Comparison of ENCODE assay signal across 8 mouse cellular contexts in the genomic region with DNA sequence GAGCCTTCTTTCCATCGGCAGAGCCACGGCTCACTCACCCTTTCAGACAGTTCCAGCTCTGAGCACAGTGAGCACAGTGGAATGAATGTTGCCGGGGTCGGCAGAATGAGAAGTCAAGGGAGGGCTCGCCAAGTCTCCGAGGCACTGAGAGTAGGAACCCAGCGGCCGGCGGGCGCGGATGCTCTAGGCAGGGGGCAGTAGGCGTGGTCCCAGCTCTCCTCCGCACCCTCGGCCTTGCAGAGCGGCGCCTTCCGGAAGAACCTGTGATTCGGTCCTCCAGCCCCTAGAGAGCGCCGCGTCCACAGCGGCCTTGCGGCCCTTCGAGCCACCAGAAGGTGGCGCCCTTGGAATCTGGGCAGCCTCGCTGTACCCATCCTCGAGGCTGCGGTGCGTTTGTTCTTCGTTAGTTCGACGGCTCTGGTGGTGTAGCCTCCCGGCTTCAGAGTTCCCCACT. TPM values are rescaled to one million over a fixed set of nuclear protein-coding genes. Genes with fewer than 3 reads are reported as not detected.
DNase-seq lines count a peak whose midpoint lies in the region; ATAC-seq and TF ChIP-seq lines count a peak whose summit lies in the region.
"Had no signal": no experiment of that assay in that cellular context is flagged by ENCODE, and none has a peak within 500 bp of the region (broad histone marks: within the 10 kb centered on the region; RNA-seq: fewer than 3 reads in every experiment).

No protein-coding gene starts in this region.

- DNase-seq in thymus, postnatal 14 days = peak; percentile 22
- DNase-seq in thymus, adult 18-20 months = no peak
- peak; percentile 61 for DNase-seq in embryo, embryonic 9.5 days (ENCODE audit: extremely low spot score)
- peak; percentile 52 for DNase-seq in hindbrain, embryonic 10.5 days (ENCODE audit: low spot score)
- peak; percentile 72 for DNase-seq in lung, embryonic 14.5 days
- DNase-seq in layer of hippocampus, postnatal 36 days = no peak

- TF ChIP-seq CTCF in lung, embryonic 14.5 days (IDR thresholded peaks at IDR 0.05; ENCODE audit: low read depth) = peak; percentile 78

- H3K27ac ChIP-seq in hindbrain, embryonic 10.5 days = peak overlapping the region; percentile 64
- H3K27ac ChIP-seq in lung, embryonic 14.5 days (ENCODE audit: low read depth) = no peak overlapping the region
- H3K27ac ChIP-seq in neural tube, embryonic 15.5 days (replicated peaks) = no peak overlapping the region

- peak overlapping the region; percentile 53 for H3K4me2 ChIP-seq in lung, embryonic 14.5 days
- H3K4me2 ChIP-seq in neural tube, embryonic 15.5 days = peak overlapping the region; percentile 49

- peak; percentile 39; the same call in 1 of the 2 replicates for ATAC-seq in lung, embryonic 14.5 days (ENCODE audit: insufficient read depth)
- ATAC-seq in neural tube, embryonic 15.5 days (ENCODE audit: low FRiP score) = peak; percentile 33; the same call in 1 of the 2 replicates

- no peak overlapping the region for H3K9ac ChIP-seq in lung, embryonic 14.5 days
- 0 out of 2 replicates have a peak overlapping the region, but pooled peaks have one; percentile 5 for H3K9ac ChIP-seq in neural tube, embryonic 15.5 days (replicated peaks)

- WGBS in hindbrain, embryonic 10.5 days = 26% methylated on average over 33 of the region's 33 CpGs
- WGBS in lung, embryonic 14.5 days = 29% methylated on average over 33 of the region's 33 CpGs
- 23% methylated on average over 33 of the region's 33 CpGs for WGBS in neural tube, embryonic 15.5 days

- peaks cover 8% of the 10 kb centered on the region for H3K9me3 ChIP-seq in hindbrain, embryonic 10.5 days
- no peaks in the 10 kb centered on the region for H3K9me3 ChIP-seq in lung, embryonic 14.5 days (ENCODE audit: low read depth, low read length)
- H3K9me3 ChIP-seq in neural tube, embryonic 15.5 days (replicated peaks) = no peaks in the 10 kb centered on the region

- 0 out of 2 replicates have a peak, but pooled peaks cover 4% of the 10 kb centered on the region for H3K36me3 ChIP-seq in hindbrain, embryonic 10.5 days
- H3K36me3 ChIP-seq in lung, embryonic 14.5 days (ENCODE audit: insufficient read depth) = peaks cover 8% of the 10 kb centered on the region; the same call in 1 of the 2 replicates
- H3K36me3 ChIP-seq in neural tube, embryonic 15.5 days = peaks cover 3% of the 10 kb centered on the region; the same call in 1 of the 2 replicates

- peaks cover 23% of the 10 kb centered on the region for H3K4me1 ChIP-seq in hindbrain, embryonic 10.5 days (replicated peaks)
- H3K4me1 ChIP-seq in lung, embryonic 14.5 days (ENCODE audit: insufficient read depth) = peaks cover 13% of the 10 kb centered on the region
- peaks cover 14% of the 10 kb centered on the region; the same call in 1 of the 2 replicates for H3K4me1 ChIP-seq in neural tube, embryonic 15.5 days

- H3K4me3 ChIP-seq in hindbrain, embryonic 10.5 days = peak overlapping the region; percentile 42
- H3K4me3 ChIP-seq in lung, embryonic 14.5 days (ENCODE audit: low read depth, low read length) = 0 out of 2 replicates have a peak overlapping the region, but pooled peaks have one; percentile 3
- no peak overlapping the region; the same call in 1 of the 2 replicates for H3K4me3 ChIP-seq in neural tube, embryonic 15.5 days (replicated peaks)

- peaks cover 12% of the 10 kb centered on the region; the same call in 1 of the 2 replicates for H3K27me3 ChIP-seq in hindbrain, embryonic 10.5 days (ENCODE audit: insufficient read depth, poor library complexity, severe bottlenecking)
- H3K27me3 ChIP-seq in lung, embryonic 14.5 days (ENCODE audit: insufficient read depth, low read length) = no peaks in the 10 kb centered on the region
- no peaks in the 10 kb centered on the region for H3K27me3 ChIP-seq in neural tube, embryonic 15.5 days (replicated peaks)

RNA-seq across cellular contexts. Expression of gene Plekhg4, which starts 1.5 kb away (rescaled TPM):
- 0.52 and 0.75 TPM in 2 replicates for polyA plus RNA-seq in hindbrain, embryonic 10.5 days (2016; fragmentation: Nextera tagmentation; extraction: Ambion mirVana)
- polyA plus RNA-seq in lung, embryonic 14.5 days (2014; fragmentation: Nextera tagmentation; extraction: Ambion mirVana) = 1.8 and 1.9 TPM in 2 replicates
- 1.7 and 2.4 TPM in 2 replicates for polyA plus RNA-seq in neural tube, embryonic 15.5 days (2015; fragmentation: Nextera tagmentation; extraction: Ambion mirVana)
- 1 to 10 TPM; 1.2 to 2.1 TPM for total RNA-seq in layer of hippocampus, postnatal 36 days (2021)

RNA-seq across cellular contexts. Expression of gene Slc9a5, which starts 25.9 kb away (rescaled TPM):
- 4.1 and 4.3 TPM in 2 replicates for polyA plus RNA-seq in hindbrain, embryonic 10.5 days (2016; fragmentation: Nextera tagmentation; extraction: Ambion mirVana)
- 9.9 and 10.9 TPM in 2 replicates for polyA plus RNA-seq in lung, embryonic 14.5 days (2014; fragmentation: Nextera tagmentation; extraction: Ambion mirVana)
- 9.4 and 10.9 TPM in 2 replicates for polyA plus RNA-seq in neural tube, embryonic 15.5 days (2015; fragmentation: Nextera tagmentation; extraction: Ambion mirVana)
- total RNA-seq in layer of hippocampus, postnatal 36 days (2021) = 10 to 100 TPM; 12.2 to 13.7 TPM

RNA-seq across cellular contexts. Expression of gene Fhod1, which starts 26.8 kb away (rescaled TPM):
- 2.4 and 2.8 TPM in 2 replicates for polyA plus RNA-seq in hindbrain, embryonic 10.5 days (2016; fragmentation: Nextera tagmentation; extraction: Ambion mirVana)
- 15.8 and 18.8 TPM in 2 replicates for polyA plus RNA-seq in lung, embryonic 14.5 days (2014; fragmentation: Nextera tagmentation; extraction: Ambion mirVana)
- polyA plus RNA-seq in neural tube, embryonic 15.5 days (2015; fragmentation: Nextera tagmentation; extraction: Ambion mirVana) = 0.79 and 0.89 TPM in 2 replicates
- total RNA-seq in layer of hippocampus, postnatal 36 days (2021) = 1 to 10 TPM; 1.8 to 1.9 TPM

RNA-seq across cellular contexts. Expression of gene Kctd19, which starts 38.8 kb away (rescaled TPM):
- polyA plus RNA-seq in hindbrain, embryonic 10.5 days (2016; fragmentation: Nextera tagmentation; extraction: Ambion mirVana) = 0.12 TPM in 1 of 2 replicates, not detected in the other
- polyA plus RNA-seq in lung, embryonic 14.5 days (2014; fragmentation: Nextera tagmentation; extraction: Ambion mirVana) = 0.12 and 0.32 TPM in 2 replicates
- polyA plus RNA-seq in neural tube, embryonic 15.5 days (2015; fragmentation: Nextera tagmentation; extraction: Ambion mirVana) = not detected in 2 replicates
- total RNA-seq in layer of hippocampus, postnatal 36 days (2021) = not detected
- polyA plus RNA-seq: large intestine, adult 2 months had no signal

RNA-seq across cellular contexts. Expression of gene Lrrc36, which starts 38.8 kb away (rescaled TPM):
- polyA plus RNA-seq in hindbrain, embryonic 10.5 days (2016; fragmentation: Nextera tagmentation; extraction: Ambion mirVana) = 1.8 and 2.5 TPM in 2 replicates
- 0.34 and 0.50 TPM in 2 replicates for polyA plus RNA-seq in lung, embryonic 14.5 days (2014; fragmentation: Nextera tagmentation; extraction: Ambion mirVana)
- 0.23 and 0.27 TPM in 2 replicates for polyA plus RNA-seq in neural tube, embryonic 15.5 days (2015; fragmentation: Nextera tagmentation; extraction: Ambion mirVana)
- total RNA-seq in layer of hippocampus, postnatal 36 days (2021) = under 1 TPM; 0.27 to 0.81 TPM

Comparison
In these comparisons a context has a peak if more than half of its experiments do, and no peak if none do; other contexts are left out.
1. DNase-seq: peak in thymus, postnatal 14 days (single experiment), embryo, embryonic 9.5 days (single experiment), hindbrain, embryonic 10.5 days (single experiment) and lung, embryonic 14.5 days (single experiment); none in thymus, adult 18-20 months (0 of 2) and layer of hippocampus, postnatal 36 days (0 of 2).